Mouse (Mus musculus) stomach, embryonic 16.5 days (tissue): Measurements from ENCODE around the gene Mcat. TPM values are rescaled to one million over a fixed set of nuclear protein-coding genes. Genes with fewer than 3 reads are reported as not detected.

ENCODE experiments used
- ATAC-seq: fragments of 200-750 bp; cut with Nextera tagmentation; 2 replicates; pipeline ENCODE4 v1.8.0; 2017; ENCODE audit warnings: moderate number of reproducible peaks, moderate TSS enrichment; ENCODE audit not compliant: insufficient read depth, low FRiP score
- H3K27ac ChIP-seq: fragments of 300-500 bp; sonication (generic); 2 replicates; pipeline ENCODE4 v1.5.1; 2014; ENCODE audit warnings: low read length
- H3K27me3 ChIP-seq: fragments of 300-500 bp; sonication (generic); 2 replicates; pipeline ENCODE4 v1.6.1; 2014; ENCODE audit warnings: low read length, control low read depth, mixed read lengths; ENCODE audit not compliant: control insufficient read depth, insufficient read depth
- H3K36me3 ChIP-seq: fragments of 300-500 bp; sonication (generic); 2 replicates; pipeline ENCODE4 v1.6.1; 2014; ENCODE audit warnings: low read length; ENCODE audit not compliant: control insufficient read depth, insufficient read depth
- H3K4me1 ChIP-seq: fragments of 300-500 bp; sonication (generic); 2 replicates; pipeline ENCODE4 v1.6.1; 2014; ENCODE audit warnings: low read length, control low read depth, mixed read lengths; ENCODE audit not compliant: control insufficient read depth, insufficient read depth
- H3K4me2 ChIP-seq: fragments of 300-500 bp; sonication (generic); 2 replicates; pipeline ENCODE4 v1.6.1; 2014; ENCODE audit warnings: low read depth, low read length, mixed read lengths
- H3K4me3 ChIP-seq: fragments of 300-500 bp; sonication (generic); replicated peaks from 2 replicates; pipeline ENCODE4 v1.5.1; 2014; ENCODE audit warnings: mild to moderate bottlenecking, low read length
- H3K9ac ChIP-seq: fragments of 300-500 bp; sonication (generic); 2 replicates; pipeline ENCODE4 v1.6.1; 2014; ENCODE audit warnings: low read length
- H3K9me3 ChIP-seq: fragments of 300-500 bp; sonication (generic); replicated peaks from 2 replicates; pipeline ENCODE4 v1.6.1; 2016; ENCODE audit warnings: low read length, control low read depth; ENCODE audit not compliant: control insufficient read depth
- WGBS: fragments of 180-500 bp; shearing (Covaris S2); extraction: QIAGEN DNeasy Blood & Tissue Kit; methylation state at CpG from one replicate; pipeline ENCODE4 v1.1.7; 2014; 5-methylcytosine and 5-hydroxymethylcytosine counted together
- polyA plus RNA-seq: library from polyadenylated mRNA; unstranded; fragments of >200 nt; fragmentation: Nextera tagmentation; extraction: Ambion mirVana; gene quantifications from 2 replicates; pipeline ENCODE4 v1.2.1, GENCODE M21; 2015

Mcat gene
- polyA plus RNA-seq, 1 experiment from 2014 or later, result 24.4 TPM

DNA sequence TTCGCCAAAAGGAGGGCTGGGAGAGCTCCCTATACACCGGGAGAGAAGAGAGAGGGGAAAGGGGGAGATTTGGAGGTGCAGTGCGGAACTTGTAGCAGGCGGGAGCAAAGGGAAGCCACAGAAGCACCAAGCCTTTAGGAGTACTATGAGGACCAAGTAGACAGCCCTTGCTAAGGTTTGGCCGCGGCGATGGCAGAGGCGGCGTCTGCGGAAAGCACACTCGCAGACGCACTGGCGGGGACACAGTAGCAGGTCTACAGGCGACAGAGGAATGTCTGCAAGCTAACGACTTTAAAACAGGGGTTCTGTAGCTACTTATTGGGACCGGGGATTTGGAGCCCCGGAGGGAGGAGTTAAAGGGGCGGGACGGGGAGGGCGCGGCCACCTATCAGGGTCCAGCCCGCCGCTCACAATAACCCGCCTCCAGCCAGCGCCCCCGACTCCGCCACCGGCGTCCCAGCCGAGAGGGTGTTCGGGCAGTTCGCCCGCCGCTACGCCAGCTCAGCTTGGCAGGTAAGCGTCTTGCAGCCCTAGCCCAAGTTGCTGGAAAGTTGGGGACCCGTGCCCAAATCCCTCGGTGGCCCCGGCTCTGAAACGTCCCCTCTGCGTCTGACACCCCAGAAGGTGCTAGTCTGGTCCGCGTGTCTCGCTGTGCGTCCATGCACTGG, 37.0 kb downstream of the Mcat start, which contains the start of gene Bik:
Gene Bik (plus strand): TSS at position 439 of the 668 bp plus-strand sequence.
- ATAC-seq, result peak; percentile 54; the same call in 1 of the 2 replicates
- under 1% methylated on average over 45 of the region's 45 CpGs for WGBS

DNA sequence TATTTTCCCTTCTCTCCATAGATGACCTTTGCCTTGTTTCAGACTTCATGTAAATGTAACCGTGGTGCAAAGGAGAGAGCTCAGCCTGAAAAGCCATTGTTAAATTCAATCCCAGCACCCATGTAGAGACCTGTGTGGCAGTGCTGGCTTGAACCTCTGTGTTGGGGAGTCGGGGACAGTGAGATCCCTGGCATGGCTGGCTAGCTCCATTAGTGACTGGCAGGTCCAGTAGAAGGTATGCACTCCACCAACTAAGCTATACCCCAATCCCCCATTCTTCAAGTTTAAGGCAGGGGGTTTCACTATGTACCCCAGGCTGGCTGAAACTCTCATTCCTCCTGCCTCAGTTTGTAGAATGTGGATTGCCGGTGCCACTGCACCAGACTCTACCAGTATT, 39.3 kb downstream of the Mcat start:
- no peak overlapping the region for H3K4me3 ChIP-seq
- no peak for ATAC-seq
- 79% methylated on average over 3 of the region's 3 CpGs for WGBS
- H3K27me3 ChIP-seq, result peaks cover 27% of the 10 kb centered on the region
- H3K9ac ChIP-seq, result no peak overlapping the region
- no peak overlapping the region for H3K4me2 ChIP-seq
- no peak overlapping the region for H3K27ac ChIP-seq
- no peaks in the 10 kb centered on the region for H3K36me3 ChIP-seq
- no peaks in the 10 kb centered on the region for H3K9me3 ChIP-seq
- H3K4me1 ChIP-seq, result peaks cover 14% of the 10 kb centered on the region

More for the DNA sequence above, 37.0 kb downstream of the Mcat start, which contains the start of gene Bik:
- peaks cover 27% of the 10 kb centered on the region for H3K27me3 ChIP-seq
- no peaks in the 10 kb centered on the region for H3K36me3 ChIP-seq
- peaks cover 20% of the 10 kb centered on the region for H3K4me1 ChIP-seq
- H3K9me3 ChIP-seq, result no peaks in the 10 kb centered on the region
- H3K4me2 ChIP-seq, result peak within 1 kb of the TSS; percentile 93
- H3K9ac ChIP-seq, result peak within 1 kb of the TSS; percentile 73
- no peak within 1 kb of the TSS for H3K27ac ChIP-seq
- peak within 1 kb of the TSS; percentile 61 for H3K4me3 ChIP-seq

DNA sequence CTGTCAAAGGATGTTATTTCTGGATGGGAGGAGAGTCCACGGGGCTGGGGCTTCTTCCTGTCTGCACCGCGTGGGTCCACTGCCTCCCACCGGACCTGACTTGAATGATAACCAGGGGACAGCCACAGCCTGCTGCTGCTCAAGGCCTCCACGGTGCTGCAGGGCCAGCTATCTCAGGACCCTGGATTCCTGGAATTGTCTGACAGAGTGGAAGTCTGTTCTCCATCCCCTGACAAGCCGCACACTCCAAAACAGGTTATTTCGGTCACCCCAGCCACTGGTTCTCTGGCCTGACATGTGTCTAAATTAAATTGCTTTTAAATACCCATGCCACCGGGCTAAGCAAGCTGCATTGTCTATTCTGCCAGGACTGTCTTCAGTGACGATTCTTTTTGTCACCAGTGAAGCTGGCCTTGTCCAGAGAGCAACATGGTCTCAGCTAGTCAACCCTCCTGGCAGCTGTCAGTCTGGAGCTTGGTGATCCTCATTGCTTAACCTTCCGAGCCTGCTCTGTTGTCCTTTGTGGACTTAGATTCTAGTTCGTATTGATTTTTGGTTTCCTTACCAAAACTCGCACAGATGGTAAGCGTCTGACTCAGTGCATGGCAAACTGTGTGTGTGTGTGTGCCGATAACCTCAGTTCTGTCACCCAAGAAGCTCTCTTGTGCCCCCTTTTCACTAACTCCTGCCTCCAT, 39.8 kb downstream of the Mcat start:
- WGBS, result 51% methylated on average over 14 of the region's 14 CpGs
- H3K9ac ChIP-seq, result peak overlapping the region; percentile 14; the same call in 1 of the 2 replicates
- H3K4me2 ChIP-seq, result no peak overlapping the region
- ATAC-seq, result no peak
- peaks cover 14% of the 10 kb centered on the region for H3K4me1 ChIP-seq
- H3K27ac ChIP-seq, result no peak overlapping the region
- no peaks in the 10 kb centered on the region for H3K9me3 ChIP-seq
- peaks cover 27% of the 10 kb centered on the region for H3K27me3 ChIP-seq
- no peaks in the 10 kb centered on the region for H3K36me3 ChIP-seq
- H3K4me3 ChIP-seq, result no peak overlapping the region

DNA sequence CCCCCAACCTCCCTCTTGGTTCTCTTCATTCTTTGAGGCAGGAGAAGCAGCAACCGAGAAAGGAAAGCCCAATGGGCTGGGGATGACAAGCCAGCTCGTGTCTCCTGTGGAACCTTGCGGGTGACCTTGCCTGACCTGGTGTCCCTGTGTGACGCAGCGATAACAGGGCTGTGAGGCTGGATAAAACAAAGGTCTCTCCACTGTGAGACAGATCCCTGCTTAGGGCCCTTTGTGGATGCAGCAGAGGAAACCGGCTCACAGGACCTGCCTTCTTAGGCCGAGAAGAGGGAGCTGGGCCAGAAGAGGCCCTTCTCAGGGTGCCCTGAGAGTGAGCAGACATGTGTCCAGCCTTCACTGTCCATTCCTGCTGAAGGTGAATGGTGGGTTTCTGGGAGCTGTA, 40.4 kb downstream of the Mcat start:
- WGBS, result 27% methylated on average over 7 of the region's 7 CpGs
- H3K27me3 ChIP-seq, result peaks cover 27% of the 10 kb centered on the region

DNA sequence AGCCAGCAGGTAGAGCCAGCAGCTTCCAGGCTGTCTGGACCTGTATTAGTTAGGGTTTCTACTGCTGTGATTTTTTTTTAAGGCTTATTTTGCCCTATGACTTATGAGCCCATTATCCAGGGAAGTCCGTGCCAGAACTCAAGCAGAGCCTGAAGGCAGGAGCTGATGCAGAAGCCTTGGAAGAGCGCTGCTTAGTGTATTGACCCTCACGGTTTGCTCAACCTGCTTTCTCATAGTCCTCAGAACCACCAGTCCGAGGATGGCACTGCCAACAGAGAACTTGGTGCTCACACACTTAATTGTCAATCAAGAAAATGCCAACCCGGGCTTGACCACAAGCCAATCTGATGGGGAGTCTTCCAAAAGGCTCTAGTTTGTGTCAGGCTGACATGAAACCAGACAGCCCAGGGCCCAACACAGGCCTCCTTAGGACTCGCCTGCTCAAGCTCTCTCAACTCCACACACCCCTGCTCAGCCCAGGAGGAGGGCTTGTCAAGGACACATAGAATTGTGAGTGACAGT, 42.7 kb downstream of the Mcat start:
- WGBS, result 82% methylated on average over 6 of the region's 6 CpGs
- Histone ChIP-seq H3K36me3 (no peaks in the 10 kb centered on the region), H3K9me3 (no peaks in the 10 kb centered on the region), H3K9ac (no peak overlapping the region), H3K4me2 (no peak overlapping the region), H3K27ac (no peak overlapping the region), H3K27me3 (peaks cover 10% of the 10 kb centered on the region), H3K4me3 (no peak overlapping the region), H3K4me1 (peaks cover 6% of the 10 kb centered on the region)
- no peak for ATAC-seq

More for the DNA sequence above, 40.4 kb downstream of the Mcat start:
- Histone ChIP-seq H3K9me3 (no peaks in the 10 kb centered on the region), H3K27ac (no peak overlapping the region), H3K4me3 (no peak overlapping the region), H3K36me3 (no peaks in the 10 kb centered on the region), H3K4me2 (no peak overlapping the region), H3K9ac (peak overlapping the region; percentile 14; the same call in 1 of the 2 replicates), H3K4me1 (peaks cover 14% of the 10 kb centered on the region)
- ATAC-seq, result no peak

DNA sequence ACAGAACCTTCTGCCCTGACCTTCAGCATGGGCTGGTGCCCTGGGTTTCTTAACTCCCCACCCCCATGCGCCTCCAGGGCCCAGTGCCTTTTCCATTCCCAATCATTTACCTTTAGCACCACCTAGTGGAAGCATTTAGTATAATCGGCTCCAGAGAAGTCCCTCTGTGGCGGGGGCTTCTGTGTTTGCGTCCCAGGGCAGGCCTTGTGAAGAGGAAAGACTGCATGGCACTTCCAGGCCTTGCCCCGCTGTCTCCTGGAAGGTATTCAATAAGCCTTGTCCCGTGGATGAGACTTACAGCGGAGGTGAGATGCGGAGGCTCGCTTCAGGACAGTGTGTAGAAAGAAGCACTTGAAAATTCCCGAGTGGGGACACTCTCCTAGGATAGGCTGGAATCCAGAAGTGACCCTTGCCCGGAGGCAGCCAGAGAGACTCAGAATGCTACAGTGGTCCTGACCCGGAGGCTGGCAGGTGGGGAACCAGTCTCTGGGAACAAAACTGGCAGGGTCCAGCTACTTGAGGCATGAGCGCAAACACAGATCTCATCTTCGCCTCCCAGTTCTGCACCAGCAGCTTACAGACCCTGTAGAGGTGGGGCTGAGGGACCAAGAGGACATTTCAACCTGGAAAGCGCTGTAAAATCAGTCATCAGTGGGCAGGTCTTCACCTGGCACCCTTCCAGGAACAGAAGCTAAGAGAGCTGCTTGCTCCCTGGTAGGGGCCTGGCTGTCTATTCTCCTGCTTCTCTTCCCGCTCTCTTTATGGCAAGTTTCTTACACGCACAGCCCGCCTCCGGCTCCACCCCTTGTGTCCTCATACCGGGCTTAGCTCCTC, 45.2 kb downstream of the Mcat start:
- Histone ChIP-seq H3K4me3 (no peak overlapping the region; the same call in 1 of the 2 replicates), H3K27ac (no peak overlapping the region), H3K9ac (peak overlapping the region; percentile 56), H3K4me2 (0 out of 2 replicates have a peak overlapping the region, but pooled peaks have one; percentile 27), H3K27me3 (no peaks in the 10 kb centered on the region), H3K9me3 (no peaks in the 10 kb centered on the region), H3K4me1 (peaks cover 4% of the 10 kb centered on the region; the same call in 1 of the 2 replicates), H3K36me3 (no peaks in the 10 kb centered on the region)
- peak; percentile 45; the same call in 1 of the 2 replicates for ATAC-seq
- 30% methylated on average over 20 of the region's 20 CpGs for WGBS

DNA sequence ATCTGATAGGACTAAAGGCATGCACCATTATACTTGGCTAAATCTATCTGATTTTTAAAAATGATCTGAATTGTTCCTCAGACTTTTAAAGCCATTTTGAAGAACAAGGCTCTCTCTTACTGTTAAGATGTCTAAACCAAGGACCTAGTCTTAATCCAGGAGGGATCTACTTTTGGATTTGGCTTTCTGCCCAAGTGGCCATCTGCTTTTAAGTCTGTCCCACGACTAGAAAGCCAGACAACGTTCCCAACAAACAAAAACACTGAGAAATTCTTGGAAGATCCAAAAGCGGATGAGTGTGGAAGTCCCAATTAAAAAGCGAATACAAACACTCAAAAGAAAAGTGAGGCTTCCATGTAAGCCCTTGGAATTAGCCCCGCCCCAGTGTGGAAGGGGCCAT, 48.6 kb downstream of the Mcat start:
- H3K27me3 ChIP-seq, result no peaks in the 10 kb centered on the region
- no peak for ATAC-seq
- no peaks in the 10 kb centered on the region for H3K36me3 ChIP-seq
- H3K4me3 ChIP-seq, result no peak overlapping the region
- WGBS, result 57% methylated on average over 5 of the region's 5 CpGs
- no peak overlapping the region for H3K9ac ChIP-seq
- no peaks in the 10 kb centered on the region for H3K9me3 ChIP-seq
- H3K4me1 ChIP-seq, result peaks cover 3% of the 10 kb centered on the region; the same call in 1 of the 2 replicates
- H3K27ac ChIP-seq, result no peak overlapping the region
- no peak overlapping the region for H3K4me2 ChIP-seq

DNA sequence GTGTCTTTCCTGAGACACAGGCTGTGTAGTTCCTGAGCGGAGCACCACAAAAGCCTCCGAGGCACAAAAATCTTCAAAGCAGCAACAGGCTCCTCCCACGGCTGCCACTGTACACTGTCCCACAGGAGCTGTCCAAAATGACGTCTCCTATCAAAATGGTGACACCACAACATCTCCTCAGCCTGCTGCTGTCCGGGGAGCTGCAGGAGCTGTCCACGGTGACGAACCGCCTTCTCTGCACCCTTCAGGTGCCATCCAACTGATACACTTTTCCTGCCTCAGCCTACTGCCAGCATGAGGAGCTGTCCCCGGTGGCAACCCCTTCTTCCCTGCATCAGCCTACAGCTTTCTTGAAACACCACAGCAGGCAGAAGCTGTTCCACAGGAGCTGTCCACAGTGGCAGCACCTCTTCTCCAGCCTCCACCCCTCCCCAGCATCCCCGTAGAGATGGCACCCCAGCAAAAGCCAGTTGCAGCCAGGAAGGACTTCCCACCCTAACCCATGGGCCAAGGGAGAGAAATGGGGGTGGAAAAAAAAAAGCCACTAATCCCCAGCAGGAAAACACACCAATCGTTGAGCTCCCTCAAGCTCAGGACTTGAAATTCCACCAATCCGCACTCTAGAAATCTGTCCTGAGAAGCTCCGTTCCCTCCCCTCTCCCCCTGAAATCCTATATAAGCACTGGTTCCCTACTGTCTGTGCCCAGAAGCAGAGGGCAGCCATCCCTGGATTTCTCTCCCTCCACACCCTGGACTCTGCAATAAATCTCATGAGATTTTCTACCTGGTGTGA, 50.9 kb downstream of the Mcat start:
- Histone ChIP-seq H3K4me2 (no peak overlapping the region), H3K36me3 (no peaks in the 10 kb centered on the region), H3K27me3 (no peaks in the 10 kb centered on the region), H3K4me1 (peaks cover 6% of the 10 kb centered on the region; the same call in 1 of the 2 replicates), H3K27ac (no peak overlapping the region), H3K9me3 (no peaks in the 10 kb centered on the region), H3K9ac (no peak overlapping the region), H3K4me3 (no peak overlapping the region)
- ATAC-seq, result no peak
- WGBS, result 65% methylated on average over 13 of the region's 13 CpGs
